In genomic region chr3:133618491-133618890, GRCm38 (mm10) we compare ENCODE assay signal across 15 mouse cellular contexts.
"Had no signal": no experiment of that assay in that cellular context is flagged by ENCODE, and none has a peak within 500 bp of the region (broad histone marks: within the 10 kb centered on the region; RNA-seq: fewer than 3 reads in every experiment).

No protein-coding gene starts in this region.

- DNase-seq: liver, postnatal 0 days; lung, adult 2 months; lung, postnatal 14 days; lung, postnatal 36 days; midbrain, embryonic 14.5 days; retina, postnatal 1 day; right cerebral cortex, adult 18-20 months; right cerebral cortex, postnatal 25 days; right cerebral cortex, postnatal 4 days; spleen, adult 18-20 months; thymus, adult 2 months; thymus, postnatal 25 days; thymus, postnatal 4 days had no signal

- ATAC-seq: liver, postnatal 0 days; lung, postnatal 0 days; midbrain, embryonic 16.5 days had no signal
